Mouse (Mus musculus) small intestine, adult 2 months (tissue): ENCODE data around the gene Cpm. TPM values are rescaled to one million over a fixed set of nuclear protein-coding genes. Genes with fewer than 3 reads are reported as not detected.

Experiments used
- H3K27ac ChIP-seq: fragments of 200-500 bp; 2 replicates; pipeline ENCODE4 v1.5.1; 2012; ENCODE audit warnings: low read depth, low read length, control low read depth, inconsistent platforms; ENCODE audit not compliant: insufficient read depth
- H3K27me3 ChIP-seq: fragments of 200-500 bp; 2 replicates; pipeline ENCODE4 v1.6.1; 2012; ENCODE audit warnings: mild to moderate bottlenecking, moderate library complexity, low read length, inconsistent platforms; ENCODE audit not compliant: control insufficient read depth, insufficient read depth
- H3K36me3 ChIP-seq: fragments of 200-500 bp; 2 replicates; pipeline ENCODE4 v1.6.1; 2012; ENCODE audit warnings: mild to moderate bottlenecking, low read length, control low read depth, inconsistent platforms; ENCODE audit not compliant: control insufficient read depth, insufficient read depth
- H3K4me1 ChIP-seq: fragments of 200-500 bp; 2 replicates; pipeline ENCODE4 v1.6.1; 2012; ENCODE audit warnings: low read length, inconsistent platforms, mixed read lengths; ENCODE audit not compliant: control insufficient read depth, insufficient read depth, insufficient read length
- H3K4me3 ChIP-seq: fragments of 200-500 bp; 2 replicates; pipeline ENCODE4 v1.5.1; 2012; ENCODE audit warnings: low read depth, mild to moderate bottlenecking, control low read depth, inconsistent platforms, low read length, moderate library complexity
- CTCF ChIP-seq: fragments of 200-500 bp; IDR thresholded peaks from 2 replicates; pipeline ENCODE4 v1.5.1; 2012; ENCODE audit warnings: low read depth, mild to moderate bottlenecking, control low read depth, inconsistent platforms, low read length, moderate library complexity, mixed read lengths; ENCODE audit not compliant: insufficient replicate concordance, insufficient read length; ENCODE audit errors: extremely low read depth
- POLR2A ChIP-seq: fragments of 200-500 bp; IDR thresholded peaks from 2 replicates; pipeline ENCODE4 v1.6.1; 2012; ENCODE audit warnings: low read depth, mild to moderate bottlenecking, control low read depth, inconsistent platforms, low read length, moderate library complexity
- WGBS: fragments of 180-500 bp; shearing (Covaris S2); methylation state at CpG from one replicate; pipeline ENCODE4 v1.1.7; 2018; 5-methylcytosine and 5-hydroxymethylcytosine counted together
- polyA plus RNA-seq: library from polyadenylated mRNA; depleted of rRNA; stranded (reverse); fragments of >200 nt; gene quantifications from 2 replicates; pipeline ENCODE4 v1.2.3, GENCODE M21; 2012

Cpm gene
- polyA plus RNA-seq, 1 experiment = 13.8 TPM

GRCm38 (mm10) chr10:117623358-117623757 lies 5.9 kb upstream of the Cpm start:
- H3K36me3 ChIP-seq = no peaks in the 10 kb centered on the region
- TF ChIP-seq POLR2A (no peak), CTCF (no peak)
- H3K4me3 ChIP-seq = no peak overlapping the region
- no peak overlapping the region for H3K27ac ChIP-seq
- H3K4me1 ChIP-seq = no peaks in the 10 kb centered on the region; the same call in 1 of the 2 replicates
- no peaks in the 10 kb centered on the region; the same call in none of the 2 replicates for H3K27me3 ChIP-seq

GRCm38 (mm10) chr10:117624222-117624621 lies 5.1 kb upstream of the Cpm start:
- H3K4me3 ChIP-seq = no peak overlapping the region
- peaks cover 3% of the 10 kb centered on the region for H3K27me3 ChIP-seq
- H3K36me3 ChIP-seq = no peaks in the 10 kb centered on the region
- peaks cover 3% of the 10 kb centered on the region; the same call in 1 of the 2 replicates for H3K4me1 ChIP-seq
- H3K27ac ChIP-seq = no peak overlapping the region
- WGBS = 78% methylated on average over 3 of the region's 3 CpGs
- TF ChIP-seq CTCF (no peak), POLR2A (no peak)

DNA sequence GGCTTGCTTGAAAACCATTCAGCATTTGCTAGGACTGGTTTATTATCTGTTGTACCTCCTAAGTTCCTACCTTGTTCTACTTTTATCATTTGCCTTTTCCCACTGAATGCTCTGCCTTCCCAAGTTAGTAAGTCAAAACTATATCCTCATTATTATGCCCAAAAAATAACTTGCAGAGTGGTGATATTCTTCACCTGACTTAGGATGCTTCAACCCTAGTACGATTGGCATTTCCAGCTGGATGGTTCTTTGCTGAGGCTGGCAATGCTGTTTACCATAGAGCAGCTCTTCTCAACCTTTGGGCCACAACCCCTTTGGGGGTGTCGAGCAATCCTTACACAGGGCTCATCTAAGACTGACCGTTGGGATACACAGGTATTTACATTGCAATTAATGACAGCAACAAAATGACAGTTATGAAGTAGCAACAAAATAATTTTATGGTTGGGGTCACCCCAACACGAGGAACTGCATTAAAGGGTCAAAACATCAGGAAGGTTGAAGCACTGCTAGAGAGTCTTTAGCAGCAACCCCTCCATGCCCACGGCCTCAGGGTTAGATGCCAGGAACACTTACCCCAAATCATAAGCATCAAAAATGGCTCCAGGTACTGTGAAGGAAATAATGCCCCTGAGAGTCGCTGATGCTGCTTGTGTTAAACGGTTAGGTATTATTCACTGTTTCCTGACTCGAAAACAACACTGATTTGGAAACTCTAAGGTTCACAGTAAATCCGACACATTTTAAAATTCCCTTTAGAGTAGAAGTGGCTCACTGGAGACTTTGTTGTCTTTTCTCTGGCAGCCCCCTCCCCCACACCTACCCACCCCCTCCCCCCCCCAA lies 4.4 kb upstream of the Cpm start:
- H3K4me1 ChIP-seq = peaks cover 3% of the 10 kb centered on the region; the same call in 1 of the 2 replicates
- no peaks in the 10 kb centered on the region for H3K36me3 ChIP-seq
- no peak overlapping the region for H3K4me3 ChIP-seq
- 66% methylated on average over 9 of the region's 9 CpGs for WGBS
- TF ChIP-seq CTCF = no peak
- no peak for TF ChIP-seq POLR2A
- peaks cover 3% of the 10 kb centered on the region for H3K27me3 ChIP-seq
- no peak overlapping the region for H3K27ac ChIP-seq

DNA sequence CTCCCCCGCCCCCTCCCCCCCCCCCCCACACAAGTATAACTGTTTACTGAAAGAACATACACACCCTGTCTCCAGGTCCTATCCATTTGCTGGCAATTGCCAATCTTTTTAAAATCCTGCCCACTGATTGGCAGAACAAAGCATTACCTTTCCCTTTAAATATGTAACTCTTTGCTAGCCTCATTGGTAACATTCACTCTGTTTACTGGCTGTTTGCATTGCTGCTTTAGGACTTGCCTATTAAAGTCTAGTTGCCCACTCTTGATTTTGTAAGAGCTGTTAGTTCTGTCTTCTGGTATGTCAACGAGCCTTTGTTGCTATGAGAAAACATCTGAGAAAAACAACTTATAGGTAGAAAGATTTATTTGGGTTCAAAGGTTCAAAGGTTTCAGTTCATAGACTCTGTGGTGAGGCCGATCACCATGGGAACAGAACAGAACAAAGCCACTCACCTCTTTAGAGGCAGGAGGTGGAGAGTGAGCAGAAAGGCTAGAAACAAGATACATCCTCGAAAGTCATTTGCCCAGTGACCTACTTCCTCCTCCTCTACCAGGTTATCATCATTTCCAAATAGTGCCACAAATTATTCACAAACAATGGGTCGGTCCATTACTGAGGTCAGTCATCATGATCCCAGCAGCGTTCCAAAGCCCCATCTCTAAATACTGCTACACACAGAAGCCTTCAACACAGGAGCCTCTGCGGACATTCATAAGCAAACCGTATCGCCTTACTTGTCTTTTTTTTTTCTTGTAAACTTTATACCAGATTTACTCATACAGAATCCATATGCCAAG lies 3.6 kb upstream of the Cpm start:
- whole genome bisulfite sequencing = 36% methylated on average over 9 of the region's 9 CpGs
- Histone ChIP-seq H3K27me3 (peaks cover 3% of the 10 kb centered on the region), H3K4me1 (peaks cover 3% of the 10 kb centered on the region; the same call in 1 of the 2 replicates), H3K4me3 (no peak overlapping the region), H3K27ac (no peak overlapping the region), H3K36me3 (no peaks in the 10 kb centered on the region)
- TF ChIP-seq POLR2A (no peak), CTCF (no peak)

GRCm38 (mm10) chr10:117626297-117626613 lies 3.0 kb upstream of the Cpm start:
- Histone ChIP-seq H3K27me3 (peaks cover 3% of the 10 kb centered on the region), H3K4me1 (peaks cover 3% of the 10 kb centered on the region; the same call in 1 of the 2 replicates), H3K4me3 (no peak overlapping the region), H3K36me3 (no peaks in the 10 kb centered on the region), H3K27ac (no peak overlapping the region)
- WGBS = 85% methylated on average over 3 of the region's 3 CpGs
- TF ChIP-seq CTCF (no peak), POLR2A (no peak)

DNA sequence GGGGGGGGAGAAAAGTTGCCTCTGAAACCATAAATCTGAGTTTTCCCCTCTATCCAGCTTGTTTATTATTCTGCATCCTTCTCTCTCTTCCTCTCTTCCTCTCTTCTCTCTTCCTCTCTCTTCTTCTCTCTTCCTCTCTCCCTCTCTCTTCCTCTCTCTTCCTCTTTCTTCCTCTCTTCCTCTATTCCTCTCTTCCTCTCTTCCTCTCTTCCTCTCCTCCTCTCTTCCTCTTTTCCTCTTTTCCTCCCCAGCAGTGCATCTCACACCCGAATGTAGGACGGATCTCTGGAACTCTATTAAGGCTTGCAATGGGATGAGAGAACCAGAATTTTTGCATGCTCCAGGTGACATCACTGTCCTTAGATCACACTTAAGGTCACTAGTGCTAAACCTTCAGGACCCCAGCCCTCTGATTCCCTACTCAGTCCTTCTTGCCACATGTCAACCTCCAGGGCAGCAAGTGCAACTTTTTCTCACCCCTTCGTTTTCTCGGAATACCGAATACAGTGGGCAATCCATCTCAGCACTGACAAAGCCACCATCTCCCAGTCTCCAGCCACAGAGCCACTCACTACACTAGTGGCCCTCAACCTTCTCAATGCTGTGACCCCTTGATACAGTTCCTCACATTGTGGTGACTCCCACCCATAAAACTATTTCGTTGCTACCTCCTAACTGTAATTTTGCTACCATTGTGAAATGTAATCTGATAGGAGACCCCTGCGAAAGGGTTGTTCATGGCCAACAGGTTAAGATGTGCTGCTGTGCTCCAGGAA lies 2.3 kb upstream of the Cpm start:
- TF ChIP-seq POLR2A (no peak), CTCF (no peak)
- 87% methylated on average over 7 of the region's 7 CpGs for WGBS
- Histone ChIP-seq H3K4me3 (no peak overlapping the region), H3K27ac (no peak overlapping the region), H3K27me3 (peaks cover 3% of the 10 kb centered on the region), H3K36me3 (no peaks in the 10 kb centered on the region), H3K4me1 (peaks cover 3% of the 10 kb centered on the region; the same call in 1 of the 2 replicates)
